Mouse (Mus musculus) left cerebral cortex, postnatal 14 days (tissue): ENCODE data around the gene Btbd35f14. TPM values are rescaled to one million over a fixed set of nuclear protein-coding genes. Genes with fewer than 3 reads are reported as not detected.
"Not testable (repeated sequence)": the region's sequence is repeated elsewhere in the genome, so short reads cannot be mapped to it uniquely, and the experiment has no call there.

Experiments used
- DNase-seq, 2 experiments: peaks; one replicate each; pipeline ENCODE4 v3.0.0; 2021 to 2022; ENCODE audit warnings: low spot score in 2 of 2, mixed read lengths in 1 of 2
- intact Hi-C: fragments of 180-260 bp; cut with DNase I; formaldehyde crosslinking; loops from one replicate; pipeline ENCODE4 v1.15.1; 2025
- long read RNA-seq, 2 experiments: library from polyadenylated mRNA; stranded (forward); transcript quantifications; one replicate each; pipeline ENCODE4 v2.0.0; 2021
- total RNA-seq, 2 experiments: library from RNA; stranded (reverse); gene quantifications; 2 replicates each; pipeline ENCODE4 v1.2.3; 2021

The Btbd35f14 gene
- not detected for total RNA-seq
- long read RNA-seq, experiment 1 = 0 reads
- long read RNA-seq, experiment 2 = 0 reads

GRCm38 (mm10) chrX:33702249-33702648 lies at the start of gene Btbd35f14:
Gene Btbd35f14, minus strand, starts transcription at chrX:33702349.
- DNase-seq, intact Hi-C loops: not testable (repeated sequence)

- intact Hi-C loops, DNase-seq: not testable (repeated sequence)
These were observed 45.3 kb downstream of the Btbd35f14 start, which contains the start of gene Btbd35f13 for GRCm38 (mm10) chrX:33656872-33657271. Gene Btbd35f13, plus strand, starts transcription at chrX:33657172.

Other genes starting within 250 kb of the Btbd35f14 start
- gene Btbd35f15, start 125.0 kb downstream of the Btbd35f14 start, total RNA-seq = not detected
- not detected for gene Btbd35f13, start 45.2 kb downstream of the Btbd35f14 start, total RNA-seq